Mouse (Mus musculus) limb, embryonic 13.5 days (tissue): Measurements from ENCODE around the gene Bhlhb9. TPM values are rescaled to one million over a fixed set of nuclear protein-coding genes. Genes with fewer than 3 reads are reported as not detected.
"Not testable (repeated sequence)": the region's sequence is repeated elsewhere in the genome, so short reads cannot be mapped to it uniquely, and the experiment has no call there.

ENCODE experiments used
- ATAC-seq: fragments of 200-750 bp; cut with Nextera tagmentation; 2 replicates; pipeline ENCODE4 v1.8.0; 2017; ENCODE audit warnings: low read depth, moderate number of reproducible peaks, moderate TSS enrichment; ENCODE audit not compliant: low FRiP score
- H3K27ac ChIP-seq: fragments of 300-500 bp; sonication (generic); 2 replicates; pipeline ENCODE4 v1.5.1; 2015; ENCODE audit warnings: inconsistent platforms, mild to moderate bottlenecking, moderate library complexity
- H3K27me3 ChIP-seq: fragments of 300-500 bp; sonication (generic); 2 replicates; pipeline ENCODE4 v1.6.1; 2015; ENCODE audit warnings: mild to moderate bottlenecking, inconsistent platforms
- H3K36me3 ChIP-seq: fragments of 300-500 bp; sonication (generic); 2 replicates; pipeline ENCODE4 v1.6.1; 2015; ENCODE audit warnings: inconsistent platforms, mild to moderate bottlenecking, moderate library complexity
- H3K4me1 ChIP-seq: fragments of 300-500 bp; sonication (generic); 2 replicates; pipeline ENCODE4 v1.6.1; 2015; ENCODE audit warnings: inconsistent platforms
- H3K4me2 ChIP-seq: fragments of 300-500 bp; sonication (generic); replicated peaks from 2 replicates; pipeline ENCODE4 v1.6.1; 2015; ENCODE audit warnings: inconsistent platforms, mild to moderate bottlenecking, moderate library complexity
- H3K4me3 ChIP-seq: fragments of 300-500 bp; sonication (generic); 2 replicates; pipeline ENCODE4 v1.5.1; 2015; ENCODE audit warnings: moderate library complexity, mild to moderate bottlenecking, inconsistent platforms
- H3K9ac ChIP-seq: fragments of 300-500 bp; sonication (generic); 2 replicates; pipeline ENCODE4 v1.6.1; 2015; ENCODE audit warnings: mild to moderate bottlenecking, inconsistent platforms
- H3K9me3 ChIP-seq: fragments of 300-500 bp; sonication (generic); 2 replicates; pipeline ENCODE4 v1.6.1; 2016; ENCODE audit warnings: inconsistent platforms
- WGBS: fragments of 180-500 bp; shearing (Covaris S2); methylation state at CpG from one replicate; pipeline ENCODE4 v1.1.7; 2015; 5-methylcytosine and 5-hydroxymethylcytosine counted together
- polyA plus RNA-seq: library from polyadenylated mRNA; unstranded; fragments of >200 nt; fragmentation: Nextera tagmentation; extraction: Ambion mirVana; gene quantifications from 2 replicates; pipeline ENCODE4 v1.2.1, GENCODE M21; 2015

The Bhlhb9 gene
- polyA plus RNA-seq, 1 experiment from 2014 or later: 64.2 TPM

DNA sequence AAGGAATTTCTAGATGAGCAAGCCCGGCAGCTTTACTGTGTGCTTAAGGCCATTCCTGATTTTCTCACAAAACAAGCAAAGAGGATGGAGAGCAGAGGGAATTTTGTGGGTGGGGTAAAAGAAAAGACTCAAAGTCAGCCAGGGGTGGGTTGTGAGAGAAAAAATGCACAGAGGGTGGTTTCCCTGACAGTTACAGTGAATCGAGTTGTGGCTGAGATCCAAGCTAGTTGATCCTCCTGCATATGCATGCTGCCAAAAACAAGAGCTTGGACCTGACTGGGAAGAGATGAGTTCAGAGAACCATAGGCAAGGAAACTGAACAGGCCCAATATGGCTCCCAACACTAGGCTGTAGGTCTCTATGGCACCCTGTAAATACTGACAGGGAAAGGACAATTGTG, 40.5 kb downstream of the Bhlhb9 start:
- H3K4me1 ChIP-seq: no peaks in the 10 kb centered on the region
- peaks cover 7% of the 10 kb centered on the region; the same call in 1 of the 2 replicates for H3K36me3 ChIP-seq
- no peak for ATAC-seq
- no peak overlapping the region for H3K9ac ChIP-seq
- no peak overlapping the region; the same call in 1 of the 2 replicates for H3K4me2 ChIP-seq
- 0 out of 2 replicates have a peak, but pooled peaks cover 6% of the 10 kb centered on the region for H3K27me3 ChIP-seq
- H3K27ac ChIP-seq: no peak overlapping the region
- WGBS: 71% methylated on average over 2 of the region's 2 CpGs
- H3K4me3 ChIP-seq: no peak overlapping the region
- no peaks in the 10 kb centered on the region for H3K9me3 ChIP-seq

DNA sequence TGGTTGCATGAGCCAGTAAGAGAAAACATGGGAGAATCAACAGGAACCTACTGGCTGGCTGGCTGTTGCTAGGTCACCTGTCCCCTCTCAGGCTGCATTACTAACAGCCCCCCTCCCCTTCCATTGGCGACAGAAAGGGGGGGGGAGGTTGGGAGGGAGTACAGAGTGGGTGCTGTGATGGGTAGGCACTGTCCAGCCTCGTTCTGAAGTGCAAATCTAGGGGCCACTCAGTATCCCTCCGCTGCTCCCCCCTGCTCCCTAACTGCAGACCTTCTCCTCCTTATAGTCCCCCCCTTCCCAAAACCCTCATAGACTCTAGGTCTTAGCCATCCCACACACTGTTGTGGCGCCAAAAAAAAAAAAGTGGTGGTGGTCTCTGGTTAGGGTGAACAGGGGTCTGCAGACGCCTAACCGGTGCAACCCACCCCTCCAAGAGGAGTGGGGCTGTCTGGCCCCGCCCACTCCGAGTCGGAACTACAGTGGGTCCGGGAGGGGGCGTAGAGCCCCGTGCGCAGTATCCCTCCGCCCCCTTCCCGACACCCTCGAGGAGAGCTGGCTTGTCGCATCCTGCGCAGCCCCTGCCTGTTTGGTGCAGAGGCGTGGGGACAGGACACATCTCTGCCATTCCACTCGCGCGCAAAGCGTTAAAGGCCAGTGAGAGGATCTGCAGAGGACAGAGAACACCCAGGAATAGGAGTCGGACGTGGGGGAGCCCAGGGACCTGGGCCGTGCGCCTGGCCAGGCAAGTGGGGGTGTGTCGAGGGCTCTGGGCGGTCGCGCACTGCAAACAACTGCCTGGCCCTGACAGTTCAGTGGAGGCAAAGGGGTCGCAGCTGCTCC, 41.3 kb downstream of the Bhlhb9 start, which contains the start of gene Gprasp2:
Gprasp2 (plus strand) TSS at position 514 of the 840 bp plus-strand sequence.
- WGBS: 39% methylated on average over 28 of the region's 32 CpGs
- Histone ChIP-seq H3K9ac (peak within 1 kb of the TSS; percentile 66), H3K4me3 (peak within 1 kb of the TSS; percentile 53), H3K4me2 (peak within 1 kb of the TSS; percentile 74)
- not testable (repeated sequence) for H3K27me3 ChIP-seq, H3K4me1 ChIP-seq, H3K36me3 ChIP-seq, H3K27ac ChIP-seq, H3K9me3 ChIP-seq
- peak; percentile 91 for ATAC-seq

- peak; percentile 22; the same call in 1 of the 2 replicates for ATAC-seq
- 13% methylated on average over 16 of the region's 17 CpGs for WGBS
- H3K9me3 ChIP-seq, H3K27me3 ChIP-seq, H3K36me3 ChIP-seq, H3K27ac ChIP-seq, H3K4me1 ChIP-seq: not testable (repeated sequence)
- Histone ChIP-seq H3K4me2 (peak overlapping the region; percentile 74), H3K4me3 (peak overlapping the region; percentile 53), H3K9ac (peak overlapping the region; percentile 66)
Measured at GRCm38 (mm10) chrX:135839397-135840391, 42.3 kb downstream of the Bhlhb9 start.

GRCm38 (mm10) chrX:135866806-135867205, 69.4 kb downstream of the Bhlhb9 start:
- H3K4me3 ChIP-seq, ATAC-seq, H3K27me3 ChIP-seq, H3K36me3 ChIP-seq, H3K9ac ChIP-seq, H3K9me3 ChIP-seq, H3K27ac ChIP-seq, H3K4me1 ChIP-seq, H3K4me2 ChIP-seq: not testable (repeated sequence)
- WGBS: 87% methylated on average over 9 of the region's 9 CpGs

- Histone ChIP-seq H3K9me3 (no peaks in the 10 kb centered on the region), H3K9ac (no peak overlapping the region), H3K4me2 (no peak overlapping the region), H3K36me3 (no peaks in the 10 kb centered on the region), H3K27me3 (no peaks in the 10 kb centered on the region), H3K27ac (no peak overlapping the region), H3K4me1 (no peaks in the 10 kb centered on the region), H3K4me3 (no peak overlapping the region)
- 84% methylated on average over 1 of the region's 1 CpGs for WGBS
- no peak for ATAC-seq
Measured at GRCm38 (mm10) chrX:135876679-135877078, 79.3 kb downstream of the Bhlhb9 start.

DNA sequence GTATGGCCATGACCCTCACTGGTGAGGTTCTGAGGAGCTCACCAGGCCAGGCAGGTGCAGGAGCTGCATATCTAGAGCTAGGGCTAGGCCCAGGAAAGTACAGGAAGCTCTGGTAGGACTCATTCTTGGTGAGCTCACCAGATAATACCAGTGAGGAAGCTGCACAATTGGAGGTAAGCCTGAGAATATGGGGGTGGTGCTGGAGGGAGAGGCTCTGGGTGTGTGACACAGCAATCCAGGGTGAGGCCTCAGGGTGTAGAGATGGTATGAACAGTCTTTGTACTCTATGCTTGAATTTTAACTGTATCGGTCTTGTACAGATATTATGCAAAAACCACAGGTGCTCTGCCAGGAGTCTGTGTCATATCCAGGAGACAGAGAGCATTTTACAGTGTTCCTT, 82.2 kb downstream of the Bhlhb9 start:
- H3K9me3 ChIP-seq: no peaks in the 10 kb centered on the region
- no peak overlapping the region for H3K27ac ChIP-seq
- H3K9ac ChIP-seq: no peak overlapping the region
- H3K4me3 ChIP-seq: no peak overlapping the region
- ATAC-seq: no peak
- H3K36me3 ChIP-seq: no peaks in the 10 kb centered on the region
- WGBS: 85% methylated on average over 1 of the region's 1 CpGs
- no peaks in the 10 kb centered on the region for H3K4me1 ChIP-seq
- H3K4me2 ChIP-seq: no peak overlapping the region
- H3K27me3 ChIP-seq: no peaks in the 10 kb centered on the region

DNA sequence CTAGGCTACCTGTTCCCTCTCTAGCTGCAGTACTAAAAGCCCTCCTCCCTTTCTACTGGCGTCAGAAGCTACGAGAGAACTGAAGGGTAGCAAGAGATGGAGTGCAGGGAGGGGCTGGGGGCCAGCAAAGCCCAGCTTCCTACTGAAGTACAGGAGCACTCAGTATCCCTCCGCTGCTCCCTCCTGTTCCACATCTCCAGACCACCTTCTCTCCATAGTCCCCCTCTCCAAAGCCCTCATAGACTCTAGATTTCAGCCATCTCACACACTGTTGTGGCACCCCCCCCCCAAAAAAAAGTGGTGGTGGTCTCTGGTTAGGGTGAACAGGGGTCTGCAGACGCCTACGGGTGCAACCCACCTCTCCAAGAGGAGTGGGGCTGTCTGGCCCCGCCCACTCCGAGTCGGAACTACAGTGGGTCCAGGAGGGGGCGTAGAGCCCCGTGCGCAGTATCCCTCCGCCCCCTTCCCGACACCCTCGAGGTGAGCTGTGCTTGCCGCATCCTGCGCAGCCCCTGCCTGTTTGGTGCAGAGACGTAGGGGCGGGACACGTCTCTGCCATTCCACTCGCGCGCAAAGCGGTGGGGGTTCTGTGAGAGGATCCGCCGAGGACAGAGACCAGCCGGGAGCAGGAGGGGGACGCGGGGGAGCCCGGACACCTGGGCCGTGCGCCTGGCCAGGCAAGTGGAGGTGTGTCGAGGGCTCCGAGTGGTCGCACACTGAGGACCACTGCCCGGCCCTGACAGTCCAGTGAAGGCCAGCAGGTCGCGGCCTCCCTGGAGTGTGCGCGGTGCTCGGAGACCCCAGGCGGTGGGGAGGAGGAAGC, 88.2 kb downstream of the Bhlhb9 start:
- H3K4me1 ChIP-seq: no peaks in the 10 kb centered on the region
- WGBS: 10% methylated on average over 41 of the region's 41 CpGs
- H3K27ac ChIP-seq: peak overlapping the region; percentile 81
- peak overlapping the region; percentile 78 for H3K9ac ChIP-seq
- H3K36me3 ChIP-seq: peaks cover 24% of the 10 kb centered on the region
- H3K4me2 ChIP-seq: peak overlapping the region; percentile 63
- ATAC-seq: peak; percentile 98
- no peaks in the 10 kb centered on the region for H3K9me3 ChIP-seq
- H3K4me3 ChIP-seq: peak overlapping the region; percentile 61
- no peaks in the 10 kb centered on the region for H3K27me3 ChIP-seq

DNA sequence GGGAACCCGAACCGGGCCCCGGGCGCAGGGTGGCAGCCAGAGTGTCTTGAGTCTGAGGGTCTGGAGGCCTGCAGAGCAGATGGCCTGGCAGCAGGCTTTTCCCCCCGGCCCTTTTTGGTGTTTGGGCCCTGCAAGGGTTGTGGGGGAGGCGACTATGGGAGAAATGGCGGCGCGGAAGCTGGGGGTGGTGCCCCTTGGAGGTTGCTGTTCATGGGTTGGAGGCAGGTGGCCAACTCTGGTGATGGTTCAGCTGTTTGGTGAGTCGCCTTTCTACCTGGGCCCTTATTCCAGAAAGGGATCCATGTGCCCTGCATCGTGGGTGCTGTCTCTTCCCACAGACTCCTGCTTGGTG, 88.8 kb downstream of the Bhlhb9 start:
- H3K4me2 ChIP-seq: peak overlapping the region; percentile 63
- H3K9ac ChIP-seq: peak overlapping the region; percentile 78
- H3K27ac ChIP-seq: peak overlapping the region; percentile 81
- no peaks in the 10 kb centered on the region for H3K9me3 ChIP-seq
- H3K27me3 ChIP-seq: no peaks in the 10 kb centered on the region
- H3K4me3 ChIP-seq: peak overlapping the region; percentile 61
- WGBS: 5% methylated on average over 11 of the region's 11 CpGs
- ATAC-seq: peak; percentile 8; the same call in 1 of the 2 replicates
- no peaks in the 10 kb centered on the region for H3K4me1 ChIP-seq
- H3K36me3 ChIP-seq: peaks cover 24% of the 10 kb centered on the region

GRCm38 (mm10) chrX:135916580-135916979, 119.2 kb downstream of the Bhlhb9 start:
- no peak for ATAC-seq
- H3K4me3 ChIP-seq: no peak overlapping the region
- H3K9ac ChIP-seq: no peak overlapping the region
- H3K4me2 ChIP-seq: no peak overlapping the region
- H3K27ac ChIP-seq: no peak overlapping the region
- H3K4me1 ChIP-seq: no peaks in the 10 kb centered on the region
- WGBS: 71% methylated on average over 4 of the region's 4 CpGs
- no peaks in the 10 kb centered on the region for H3K27me3 ChIP-seq
- H3K9me3 ChIP-seq: no peaks in the 10 kb centered on the region
- H3K36me3 ChIP-seq: no peaks in the 10 kb centered on the region

- H3K4me2 ChIP-seq: no peak overlapping the region
- no peaks in the 10 kb centered on the region for H3K36me3 ChIP-seq
- no peak overlapping the region for H3K4me3 ChIP-seq
- H3K27ac ChIP-seq: no peak overlapping the region
- H3K9me3 ChIP-seq: no peaks in the 10 kb centered on the region
- H3K9ac ChIP-seq: no peak overlapping the region
- 65% methylated on average over 1 of the region's 1 CpGs for WGBS
- no peaks in the 10 kb centered on the region for H3K4me1 ChIP-seq
- H3K27me3 ChIP-seq: no peaks in the 10 kb centered on the region
- no peak for ATAC-seq
Measured at GRCm38 (mm10) chrX:135917116-135917515, 119.7 kb downstream of the Bhlhb9 start.

DNA sequence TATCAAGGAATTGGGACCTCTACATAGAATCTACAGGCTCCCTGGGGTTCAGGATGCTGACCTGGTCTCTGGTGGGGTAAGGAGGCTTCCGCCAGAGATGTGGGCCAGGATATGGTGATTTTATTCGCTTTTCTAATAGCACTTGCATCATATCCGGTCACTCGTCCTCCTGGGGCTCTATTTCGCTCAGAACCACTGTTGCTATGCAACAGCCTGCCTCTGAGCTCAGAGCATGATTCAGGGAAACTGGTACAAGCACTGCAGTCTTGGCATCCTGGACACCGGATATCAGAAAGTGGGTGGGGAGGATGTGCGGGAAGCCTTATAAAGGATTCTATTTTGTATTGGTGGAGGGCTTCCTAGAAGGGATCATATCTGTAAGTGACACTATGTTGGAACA, 124.8 kb downstream of the Bhlhb9 start:
- Histone ChIP-seq H3K4me2 (no peak overlapping the region), H3K4me3 (no peak overlapping the region), H3K4me1 (no peaks in the 10 kb centered on the region), H3K27me3 (0 out of 2 replicates have a peak, but pooled peaks cover 2% of the 10 kb centered on the region), H3K9ac (no peak overlapping the region), H3K27ac (no peak overlapping the region), H3K9me3 (no peaks in the 10 kb centered on the region), H3K36me3 (no peaks in the 10 kb centered on the region)
- ATAC-seq: no peak
- 86% methylated on average over 7 of the region's 7 CpGs for WGBS
